Mouse (Mus musculus): ENCODE measurements at regions not wholly inside any gene's neighbourhood (a gene's known extent, or its start where the extent isn't known, plus 50 kb on each side); places are given as distances from the start of the nearest gene placed in this dataset.

DNA sequence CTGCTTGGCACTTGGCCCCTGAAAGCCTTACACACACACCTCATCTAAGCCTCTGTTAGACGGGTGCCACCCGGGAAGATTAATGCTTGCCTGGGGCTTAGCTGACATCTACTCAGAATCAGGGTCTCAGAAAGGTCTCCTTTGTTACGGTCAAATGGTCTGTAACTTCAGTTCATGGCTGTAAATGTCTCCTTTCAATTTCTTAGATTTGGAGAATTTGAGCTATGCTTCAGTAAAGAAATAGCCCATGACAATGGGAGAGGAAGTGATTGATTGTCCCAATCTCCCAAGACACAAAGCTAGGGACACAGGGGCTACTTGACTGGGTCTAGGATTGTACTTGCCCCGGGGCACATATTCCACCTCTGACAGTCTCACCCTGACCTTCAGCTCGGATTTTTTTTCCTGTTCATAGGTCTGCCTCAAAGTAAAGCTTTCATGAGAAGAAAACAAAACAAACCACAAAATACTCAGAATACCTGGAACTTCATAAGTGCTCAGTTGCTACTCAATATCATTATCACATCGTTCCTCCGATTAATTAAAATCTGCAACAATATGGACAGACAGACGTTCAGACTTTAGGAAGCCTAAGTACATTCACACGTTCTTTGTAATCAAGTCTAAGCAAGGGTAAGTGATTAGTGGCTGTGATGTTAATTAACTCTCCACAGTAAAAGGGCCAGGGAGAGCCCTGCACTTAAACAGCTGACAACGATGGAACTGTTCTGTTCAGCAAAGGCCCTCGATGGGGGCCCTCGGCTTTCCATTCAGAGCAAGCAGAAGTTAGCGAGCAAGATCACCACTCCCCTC, 132.9 kb upstream of the Slco3a1 start:
- no peak for DNase-seq

DNA sequence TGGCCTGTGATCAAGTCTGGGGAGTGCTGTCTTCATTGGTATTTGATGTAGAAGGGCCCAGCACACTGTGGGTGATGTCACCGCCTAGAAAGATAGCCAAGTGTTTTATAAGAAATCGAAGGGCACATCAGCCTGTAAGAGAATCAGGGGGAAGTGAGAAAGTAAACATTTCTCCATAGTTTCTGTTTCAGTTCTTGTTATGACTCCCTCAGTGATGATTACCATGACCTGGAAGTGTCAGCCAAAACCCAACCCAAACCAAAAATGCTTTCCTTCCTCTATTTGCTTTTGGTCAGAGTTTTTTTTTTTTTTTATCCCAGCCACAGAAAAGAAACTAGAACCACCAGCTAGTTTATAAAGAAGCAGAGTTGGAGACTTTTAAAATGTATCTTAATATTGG, 129.4 kb upstream of the Slco3a1 start:
- no peak for DNase-seq

DNA sequence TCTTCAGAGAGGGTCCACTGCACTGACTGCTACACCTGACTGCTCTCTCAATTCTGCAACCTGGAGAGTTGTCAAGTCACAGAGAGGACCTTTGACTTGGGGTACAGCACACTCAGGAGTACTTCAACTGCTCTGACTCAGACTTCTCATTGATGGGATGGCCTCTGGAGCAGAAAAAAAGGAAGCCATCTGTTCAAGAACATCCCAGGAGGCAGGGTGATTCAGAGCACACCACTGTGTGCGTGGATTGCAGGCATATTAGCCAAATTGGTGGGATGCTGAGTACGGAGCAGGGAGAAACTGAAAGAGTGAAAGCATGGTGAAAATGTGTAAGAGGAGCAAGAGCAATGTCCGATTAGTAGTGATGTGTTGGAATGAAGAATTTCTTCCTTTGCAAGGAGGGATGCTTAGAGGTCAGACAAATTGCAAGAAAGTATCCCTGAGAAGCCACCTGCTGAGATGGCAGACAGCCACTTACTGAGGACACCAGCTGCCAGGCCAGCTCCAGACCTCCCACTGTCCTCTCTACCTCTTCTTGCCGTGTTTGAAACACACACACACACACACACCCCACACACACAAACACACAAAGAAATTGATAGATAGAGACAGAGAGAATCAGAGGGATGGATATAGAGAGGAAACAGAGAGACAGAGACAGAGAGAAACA, 119.2 kb upstream of the Slco3a1 start:
- no peak for DNase-seq

DNA sequence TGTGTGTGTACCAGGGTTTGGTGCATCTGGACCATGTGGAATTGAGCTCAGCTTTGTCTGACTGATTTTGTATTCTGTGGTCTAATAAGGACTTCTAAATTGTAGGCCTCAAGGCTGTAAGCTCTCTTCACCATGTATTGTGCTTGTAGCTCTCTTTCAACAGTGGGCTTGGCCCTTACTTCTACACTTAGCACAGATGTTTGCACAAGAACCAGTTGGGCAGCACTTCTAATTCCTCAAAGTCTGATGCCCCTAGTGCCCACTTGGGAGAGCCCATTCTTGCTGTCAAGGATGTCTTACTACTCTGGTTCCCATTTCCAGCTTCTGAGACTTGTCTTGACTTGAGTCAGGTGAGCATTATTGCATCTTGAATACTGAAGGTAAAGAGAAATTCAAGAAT, 114.5 kb upstream of the Slco3a1 start:
- no peak for DNase-seq

DNA sequence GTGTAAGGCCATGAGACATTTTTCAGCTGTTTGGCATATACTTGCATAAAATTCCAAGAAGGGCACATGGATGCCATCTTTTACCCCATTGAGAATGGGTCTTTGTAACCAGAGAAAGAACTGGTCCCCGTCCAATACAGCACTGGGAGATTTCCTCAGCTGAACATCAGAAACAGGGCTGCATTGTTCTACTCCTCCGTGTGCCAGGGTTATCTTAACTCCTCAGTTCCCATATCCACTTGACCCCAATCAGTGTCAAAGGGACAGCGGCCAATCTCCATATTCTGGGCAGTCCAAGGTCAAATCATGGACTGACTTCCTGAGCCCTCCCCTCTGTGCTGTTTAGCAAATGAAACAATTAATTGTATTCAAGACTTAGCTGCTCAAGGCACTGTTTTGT, 112.5 kb upstream of the Slco3a1 start:
- no peak for DNase-seq

DNA sequence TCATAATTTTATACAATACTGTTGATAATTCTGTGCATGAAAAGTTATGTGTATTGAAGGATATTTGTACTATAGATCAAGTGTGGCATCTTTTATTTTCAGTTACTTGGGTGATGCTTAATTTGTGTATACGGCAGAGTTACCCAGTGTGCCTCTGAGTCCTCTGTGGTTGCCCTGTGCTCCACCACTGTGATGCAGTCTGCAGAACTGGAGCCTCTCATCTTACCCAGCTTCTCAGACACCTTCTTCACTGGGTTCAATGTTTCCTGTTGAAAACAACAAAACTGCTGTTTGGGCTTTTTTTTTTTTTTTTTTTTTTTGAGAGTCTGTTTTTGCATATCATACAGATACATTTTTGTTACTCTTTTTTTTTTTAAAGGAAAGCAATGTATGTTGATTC, 109.2 kb upstream of the Slco3a1 start:
- no peak for DNase-seq

DNA sequence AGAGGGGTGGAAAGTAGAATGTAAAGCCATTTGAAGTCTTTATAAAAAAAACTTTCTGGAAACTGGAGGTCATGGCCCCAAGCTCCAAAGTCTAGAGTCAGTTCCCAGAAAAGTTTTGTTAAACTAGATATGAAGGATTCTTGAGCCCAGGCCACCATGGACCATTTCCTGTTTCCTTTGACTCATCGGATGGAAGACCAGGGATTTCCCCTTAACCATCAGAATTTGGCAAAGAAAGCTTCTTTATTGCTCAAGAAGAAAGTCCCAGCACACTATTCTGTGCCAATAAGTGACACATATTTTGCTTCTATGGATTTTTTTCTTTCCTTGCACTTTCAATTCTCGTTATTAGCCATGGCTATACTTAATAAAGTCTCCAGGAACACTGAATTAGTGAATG, 92.7 kb upstream of the Slco3a1 start:
- no peak for DNase-seq

DNA sequence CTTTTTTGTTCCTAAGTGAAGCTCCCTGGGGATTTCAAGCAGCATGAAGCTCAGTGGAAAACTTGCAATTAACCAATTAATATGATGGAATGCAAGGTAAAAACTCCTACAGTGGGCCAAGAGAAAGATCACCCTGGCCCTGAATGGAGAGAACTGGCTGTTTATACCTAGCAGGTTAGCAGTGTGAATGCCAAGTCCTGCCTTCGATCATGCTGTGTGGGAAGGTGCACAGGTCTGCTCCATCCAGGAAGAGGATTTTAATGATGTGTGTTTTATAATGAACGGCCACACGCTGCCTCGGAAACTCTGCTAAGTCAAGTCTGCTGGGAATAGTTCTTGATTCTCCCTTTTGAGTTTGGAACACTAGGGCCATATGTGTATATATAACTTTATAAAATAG, 85.6 kb upstream of the Slco3a1 start:
- no peak for DNase-seq

DNA sequence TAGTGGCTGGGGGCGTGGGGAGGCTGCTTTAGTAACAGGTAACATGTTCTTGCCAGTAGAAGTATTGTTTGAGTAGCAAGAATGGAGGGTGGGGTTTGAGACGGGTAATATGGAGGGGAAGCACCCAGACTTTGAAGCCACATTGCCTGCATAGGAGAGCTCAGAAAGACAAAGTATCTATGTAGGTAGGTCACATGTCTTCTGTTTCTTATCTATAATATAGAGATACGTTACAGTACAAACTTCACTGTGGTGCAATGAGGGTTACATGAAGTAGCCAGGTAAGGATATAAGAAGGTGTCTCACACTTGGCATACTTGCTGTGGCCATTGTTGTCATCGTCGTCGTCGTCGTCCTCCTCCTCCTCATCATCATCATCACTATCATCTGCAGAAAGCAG, 77.6 kb upstream of the Slco3a1 start:
- DNase-seq = no peak

DNA sequence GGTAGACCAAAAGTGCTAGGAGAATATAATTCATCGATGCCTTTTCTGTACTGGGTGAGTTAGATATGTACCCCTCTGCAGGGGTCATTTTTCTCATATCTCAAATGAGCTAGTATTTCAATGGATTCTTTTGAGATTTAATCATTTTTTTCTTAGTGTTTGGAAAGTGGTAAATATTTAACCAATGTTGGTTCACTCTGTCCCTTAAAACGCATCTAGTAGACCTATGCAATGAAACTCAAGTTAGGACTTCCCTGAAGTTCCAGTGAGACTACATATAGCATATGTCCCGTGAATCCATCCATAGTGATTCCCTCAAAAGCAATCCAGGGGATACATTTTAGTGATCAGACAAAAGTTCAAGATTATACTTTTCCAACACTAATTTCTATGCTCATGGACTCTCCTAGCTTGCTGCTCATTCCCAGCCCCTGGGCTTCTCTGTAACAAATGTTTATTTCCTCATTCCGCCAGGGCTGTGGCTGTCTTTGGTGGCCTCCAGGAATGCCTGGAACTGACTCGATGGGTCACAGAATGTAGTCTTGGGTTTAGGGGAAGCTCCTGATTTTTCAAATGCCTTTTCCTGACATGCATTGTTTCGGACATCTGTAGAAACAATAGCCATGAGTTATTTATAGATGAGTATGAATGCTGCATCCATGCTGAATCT, 74.4 kb upstream of the Slco3a1 start:
- DNase-seq = no peak
